Mouse (Mus musculus): ENCODE results near the gene 2310039H08Rik.

The 2310039H08Rik gene

DNA sequence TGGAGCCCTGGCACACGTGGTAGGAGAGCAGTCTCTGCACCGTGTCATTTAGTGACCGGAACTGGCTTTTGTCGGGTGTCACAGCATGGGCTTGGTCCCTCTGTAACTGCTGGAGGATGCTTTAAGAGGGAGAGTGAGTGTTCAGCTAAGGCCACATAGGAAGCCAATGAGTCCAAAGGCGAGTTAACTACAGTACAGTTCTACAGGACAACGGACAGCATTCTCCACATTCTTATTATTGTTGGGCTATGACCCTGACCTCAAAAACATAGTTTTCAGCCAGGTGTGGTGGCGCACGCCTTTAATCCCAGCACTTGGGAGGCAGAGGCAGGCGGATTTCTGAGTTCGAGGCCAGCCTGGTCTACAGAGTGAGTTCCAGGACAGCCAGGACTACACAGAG is 35.9 kb downstream of the 2310039H08Rik start:
- DNase-seq (ENCODE audit: low read depth in 2 of 2, low spot score in 2 of 2): no peak

DNA sequence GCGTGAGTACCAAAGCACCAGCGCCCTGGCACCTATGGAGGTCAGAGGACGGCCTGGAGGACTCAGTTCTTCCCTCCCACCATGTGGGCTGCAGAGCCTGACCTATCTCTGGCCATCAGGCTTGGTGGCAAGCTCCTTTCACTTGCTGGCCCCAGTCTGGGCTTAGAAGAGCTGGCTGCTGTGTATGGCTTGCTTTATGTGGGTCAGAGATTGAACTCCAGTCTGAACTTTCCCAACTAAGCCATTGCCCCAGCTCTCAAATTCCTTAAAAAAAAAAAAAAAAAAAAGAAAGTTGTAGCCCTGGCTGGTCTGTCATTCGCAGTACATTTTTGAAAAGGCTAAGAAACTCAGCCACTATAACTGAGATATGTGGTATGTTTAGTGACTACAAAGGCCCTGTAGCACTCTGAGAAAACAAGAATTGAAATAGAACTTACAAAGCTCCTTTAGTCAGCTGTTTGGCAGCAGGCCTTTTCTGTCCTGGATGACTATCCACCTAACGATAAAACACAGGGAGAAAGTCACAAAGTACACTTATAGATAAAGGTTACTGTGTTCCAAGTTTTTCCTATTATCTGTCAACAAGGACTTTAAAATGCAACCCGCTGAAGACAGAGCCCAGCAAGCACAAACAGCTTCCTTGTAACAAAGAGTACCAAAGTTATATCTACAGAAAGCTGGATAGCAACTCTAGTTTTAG is 36.8 kb downstream of the 2310039H08Rik start:
- DNase-seq (ENCODE audit: low read depth in 2 of 2, low spot score in 2 of 2): no peak

DNA sequence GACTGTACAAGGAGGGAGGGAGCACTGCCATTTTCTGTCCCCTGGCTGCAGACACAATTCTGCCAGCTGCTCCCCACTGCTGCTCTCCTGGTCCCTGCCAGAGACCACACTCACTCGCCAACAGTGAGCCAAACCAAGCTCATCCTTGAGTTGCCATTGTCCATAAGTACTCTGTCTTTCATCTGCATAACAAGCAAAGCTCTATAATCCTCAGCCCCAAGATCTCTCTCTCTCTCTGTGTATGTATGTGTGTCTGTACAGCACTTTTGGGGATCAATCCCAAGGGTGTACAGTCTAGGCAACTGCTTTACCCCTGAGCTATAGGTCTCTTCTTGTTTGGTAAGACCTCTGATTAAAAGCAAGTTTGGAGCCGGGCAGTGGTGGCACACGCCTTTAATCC is 38.2 kb downstream of the 2310039H08Rik start:
- no peak for DNase-seq (ENCODE audit: low read depth in 2 of 2, low spot score in 2 of 2)

DNA sequence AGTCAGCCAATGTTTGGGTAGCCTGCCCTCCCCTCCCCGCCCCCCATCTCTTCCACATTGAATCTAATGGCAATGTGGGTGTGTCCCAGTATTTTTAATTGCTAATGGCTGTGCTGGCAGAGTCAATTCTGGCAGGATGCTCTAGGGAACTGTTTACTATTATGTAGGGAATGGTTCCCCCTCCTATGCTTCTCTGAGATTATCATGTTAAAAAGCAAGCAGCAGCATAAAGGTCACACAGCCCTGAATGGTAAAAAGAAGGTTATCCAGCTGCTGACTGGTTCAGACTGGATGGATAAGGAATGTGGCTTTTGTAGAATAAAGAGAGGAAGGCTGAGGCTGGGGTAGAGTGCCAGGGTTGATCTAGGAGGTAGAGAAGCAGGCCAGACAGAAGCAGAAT is 40.0 kb downstream of the 2310039H08Rik start:
- no peak for DNase-seq (ENCODE audit: low read depth in 2 of 2, low spot score in 2 of 2)

DNA sequence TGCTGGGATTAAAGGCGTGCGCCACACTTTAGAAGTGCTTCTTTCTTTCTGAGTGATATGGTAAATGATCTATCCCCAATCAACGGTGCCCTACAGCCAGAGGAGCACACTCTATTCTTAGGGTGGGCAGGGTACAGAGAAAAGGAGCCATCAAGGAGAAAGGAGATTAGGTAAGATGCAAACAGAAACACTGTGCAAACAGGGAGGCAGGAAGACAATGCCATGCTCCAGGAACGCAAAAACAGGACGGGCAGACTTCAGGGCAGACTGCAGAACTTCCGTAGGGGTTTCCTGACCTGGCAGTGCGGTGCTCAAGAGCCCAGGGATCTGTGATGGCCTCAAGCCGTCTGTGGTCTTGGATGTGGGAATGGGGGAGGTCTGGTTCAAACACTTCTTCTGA is 41.2 kb downstream of the 2310039H08Rik start:
- no peak for DNase-seq (ENCODE audit: low read depth in 2 of 2, low spot score in 2 of 2)

DNA sequence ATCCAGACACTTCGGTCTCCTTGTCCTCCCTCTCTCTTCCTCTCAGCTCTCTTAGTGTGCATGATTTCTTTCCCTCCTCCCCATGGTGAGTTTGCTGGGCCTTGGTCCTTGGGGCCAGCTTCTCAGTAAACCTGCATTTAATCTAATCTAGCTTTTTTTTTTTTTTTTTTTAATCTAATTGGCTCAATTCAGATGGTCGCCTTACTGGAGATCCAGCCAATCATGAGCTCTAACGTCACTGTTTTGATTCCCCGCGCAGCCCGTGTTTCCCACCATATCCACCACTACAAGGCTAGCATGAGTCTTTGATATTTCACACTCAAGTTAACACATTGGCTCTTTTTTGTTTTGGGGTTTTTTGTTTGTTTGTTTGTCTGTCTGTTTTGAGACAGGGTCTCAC is 42.1 kb downstream of the 2310039H08Rik start:
- no peak for DNase-seq (ENCODE audit: low read depth in 2 of 2, low spot score in 2 of 2)

DNA sequence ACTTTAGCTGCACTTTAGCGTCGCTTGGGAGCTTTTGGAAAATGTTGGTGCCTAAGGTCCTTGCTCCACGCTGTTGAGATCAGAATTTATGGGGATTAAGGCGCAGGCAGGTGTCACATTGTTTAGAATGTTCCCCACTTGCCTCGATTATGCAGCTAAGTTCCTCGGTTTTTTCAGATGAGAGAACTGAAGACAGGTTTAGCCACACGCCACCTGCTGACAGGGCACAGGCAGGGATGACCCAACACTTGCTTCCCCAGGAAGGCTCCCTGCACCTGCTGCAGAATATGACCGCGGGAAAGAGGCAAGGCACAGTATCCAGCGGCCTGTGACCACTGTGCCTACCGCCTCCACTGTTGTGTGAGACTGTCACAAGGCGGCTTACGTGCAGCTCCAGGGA is 43.9 kb downstream of the 2310039H08Rik start:
- DNase-seq (ENCODE audit: low read depth in 2 of 2, low spot score in 2 of 2): no peak

DNA sequence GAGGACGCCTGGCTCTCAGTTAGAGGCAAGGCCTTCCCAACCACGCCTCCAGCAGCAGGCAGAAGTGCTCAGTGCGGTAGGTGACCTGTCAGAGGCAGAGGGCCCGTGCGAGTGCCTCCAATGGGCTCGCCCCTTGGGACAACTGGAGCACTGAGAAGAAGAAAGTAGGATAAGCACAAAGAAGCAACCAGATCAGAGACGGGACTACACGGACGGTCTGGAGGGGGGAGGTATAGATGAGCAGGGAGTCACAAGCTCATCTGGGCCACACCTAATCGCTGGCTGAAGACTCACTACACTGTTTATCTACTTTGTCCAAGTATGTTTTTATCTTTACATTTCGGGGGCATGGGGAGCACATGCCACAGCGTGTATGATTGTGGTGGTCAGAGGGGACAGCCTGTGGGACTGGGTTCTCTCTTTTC is 45.3 kb downstream of the 2310039H08Rik start:
- DNase-seq (ENCODE audit: low read depth in 2 of 2, low spot score in 2 of 2): no peak

DNA sequence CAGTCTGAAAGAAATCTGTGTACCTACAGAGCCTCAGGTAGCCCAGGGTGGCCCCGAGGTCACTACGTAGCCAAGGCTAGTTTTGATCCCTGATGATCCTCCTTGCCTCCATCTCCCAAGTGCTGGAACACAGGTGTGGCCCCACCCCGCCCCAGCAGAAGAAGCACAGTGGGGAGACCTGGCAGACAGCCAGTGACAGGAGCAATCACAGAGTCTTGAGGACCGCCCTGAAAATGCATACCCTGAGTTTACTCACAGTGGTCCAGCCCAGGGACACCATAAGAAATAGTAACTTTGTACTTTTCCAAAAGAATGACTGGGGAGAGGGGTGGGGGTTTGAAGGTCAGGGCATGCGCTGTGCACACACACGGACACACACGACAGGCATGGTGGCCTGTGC is 48.2 kb downstream of the 2310039H08Rik start:
- no peak for DNase-seq (ENCODE audit: low read depth in 2 of 2, low spot score in 2 of 2)
